Mouse (Mus musculus) layer of hippocampus, adult 9-11 months (tissue): ENCODE results near the gene Tamm41.

Experiments used
- DNase-seq: peaks from one replicate; pipeline ENCODE4 v3.0.0; 2022

Tamm41 gene

GRCm38 (mm10) chr6:115022876-115023275 lies 14.8 kb downstream of the Tamm41 start:
- no peak for DNase-seq

DNA sequence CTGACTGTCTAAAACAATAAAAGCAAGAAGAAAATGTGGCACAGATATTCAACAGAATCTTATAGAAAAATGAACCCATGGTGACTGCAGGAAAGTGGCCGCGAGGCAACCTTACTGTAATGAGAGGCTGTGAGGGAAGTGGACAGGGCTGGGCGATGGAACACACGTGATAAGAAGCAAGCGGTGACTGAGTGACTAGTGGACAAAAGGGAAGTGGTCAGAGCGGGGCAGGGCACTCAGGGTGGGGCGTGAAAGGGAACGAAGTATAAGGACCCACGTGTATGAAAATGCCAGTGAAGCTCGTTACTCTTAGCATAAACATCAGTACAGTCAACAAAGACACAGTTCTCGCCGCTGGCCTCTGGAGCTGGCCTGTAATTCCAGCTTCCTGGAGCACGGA lies 22.2 kb downstream of the Tamm41 start:
- no peak for DNase-seq

DNA sequence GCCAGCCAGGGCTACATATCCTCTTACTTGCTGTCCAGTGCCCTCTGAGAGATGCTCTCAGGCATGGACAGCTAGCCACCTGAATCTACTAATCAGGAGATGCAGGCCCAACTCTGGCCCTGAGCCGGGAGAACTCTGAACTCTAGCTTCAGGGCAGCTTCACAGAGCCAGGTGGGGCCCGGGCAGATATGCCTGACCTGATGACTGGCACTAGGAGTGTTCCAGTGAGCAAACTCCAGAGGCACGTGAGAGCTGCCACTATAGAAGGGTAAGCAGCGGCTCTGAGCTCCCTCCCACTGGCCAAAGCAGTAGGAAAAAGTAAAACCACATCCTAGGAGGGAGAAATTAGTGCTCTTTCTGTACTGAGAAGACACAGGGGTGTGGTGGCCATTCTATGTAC lies 24.1 kb downstream of the Tamm41 start:
- DNase-seq, result no peak

GRCm38 (mm10) chr6:115011792-115012191 lies 25.9 kb downstream of the Tamm41 start:
- no peak for DNase-seq

GRCm38 (mm10) chr6:115010815-115011214 lies 26.9 kb downstream of the Tamm41 start:
- DNase-seq, result no peak

DNA sequence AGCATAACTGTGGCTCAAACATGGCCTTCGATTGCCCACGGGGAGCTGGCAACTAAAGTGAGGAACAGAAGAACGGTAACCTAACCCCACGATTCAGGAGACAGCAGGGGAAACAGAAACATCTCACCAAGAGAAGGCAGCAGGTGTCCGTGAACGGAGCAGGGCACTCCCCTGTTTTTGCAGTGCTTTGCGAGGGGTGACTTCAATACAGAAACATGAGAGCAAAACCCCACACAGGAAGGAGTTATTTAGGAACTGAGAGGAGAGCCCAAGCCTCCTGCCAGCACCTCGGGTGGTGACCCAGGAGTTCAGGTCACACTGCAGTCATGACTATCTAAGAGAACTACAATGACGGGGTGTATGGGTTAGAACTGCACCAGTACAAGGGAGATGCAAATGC lies 27.4 kb downstream of the Tamm41 start:
- DNase-seq, result no peak

DNA sequence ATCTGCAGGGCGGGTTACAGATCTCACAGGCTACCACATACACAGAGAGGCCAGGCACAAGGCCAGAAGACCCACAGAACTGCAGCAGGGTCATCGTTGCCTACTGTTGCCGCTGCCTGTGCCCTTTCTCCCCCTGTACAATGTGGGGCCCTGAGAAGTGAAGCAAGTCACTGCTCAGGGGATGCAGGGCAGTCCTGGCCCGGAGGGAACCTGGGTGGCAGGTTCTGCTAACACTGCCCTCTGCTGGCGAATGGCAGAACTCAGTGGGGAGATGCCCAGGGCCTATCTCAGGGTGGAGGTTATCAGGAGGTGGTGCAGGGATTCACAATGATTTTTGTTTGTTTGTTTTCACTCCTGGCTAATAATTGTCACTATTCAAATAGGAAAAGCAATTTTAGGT lies 29.9 kb downstream of the Tamm41 start:
- DNase-seq, result peak; percentile 48

- DNase-seq, result no peak
These were observed 30.7 kb downstream of the Tamm41 start for GRCm38 (mm10) chr6:115006948-115007347.

GRCm38 (mm10) chr6:115006065-115006464 lies 31.6 kb downstream of the Tamm41 start:
- DNase-seq, result no peak

DNA sequence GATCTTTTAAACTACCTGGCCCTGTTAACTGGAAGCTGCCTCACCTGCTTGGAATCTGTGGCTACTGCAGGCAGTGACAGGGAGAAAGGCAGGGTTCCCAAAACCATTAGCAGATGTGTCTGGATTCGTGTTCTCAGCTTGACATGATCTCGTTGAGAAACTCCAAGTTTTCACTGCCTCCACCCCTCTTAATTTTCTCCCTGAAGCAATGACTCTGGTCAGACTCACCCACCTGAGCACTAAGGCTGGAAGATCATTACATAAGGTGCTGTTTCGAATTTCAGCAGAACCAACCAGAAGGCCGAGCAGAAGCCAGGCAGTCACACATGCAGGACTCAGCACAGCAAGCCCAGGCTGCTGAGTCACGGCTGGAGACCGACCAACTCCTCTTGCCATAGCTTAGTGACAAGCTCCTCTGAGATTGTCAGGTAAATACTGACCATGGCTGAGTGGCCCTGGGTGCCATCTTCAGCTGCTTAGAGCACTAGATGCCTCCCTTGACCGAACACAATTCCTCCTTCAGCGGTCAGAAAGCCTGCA lies 32.3 kb downstream of the Tamm41 start:
- DNase-seq, result peak; percentile 87

DNA sequence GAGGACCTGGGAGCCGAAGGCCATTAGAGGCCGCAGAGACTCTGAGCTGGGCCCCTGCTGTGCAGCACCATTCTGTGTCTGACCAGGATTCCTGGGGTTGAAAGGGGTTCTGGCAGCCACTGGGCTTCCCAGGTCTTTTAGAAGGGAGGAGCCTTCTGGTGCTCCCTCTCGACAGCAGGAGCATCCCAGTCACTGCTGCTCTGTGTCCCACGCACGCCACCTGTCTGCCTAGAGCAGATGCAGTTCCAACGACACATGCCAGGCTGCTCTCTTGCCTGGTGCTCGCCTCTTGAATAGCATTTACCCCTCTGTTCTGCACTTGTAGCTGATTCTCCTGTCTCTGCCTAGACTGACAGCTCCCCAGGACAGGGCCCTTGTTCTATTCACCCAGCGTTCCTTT lies 33.0 kb downstream of the Tamm41 start:
- peak; percentile 92 for DNase-seq

GRCm38 (mm10) chr6:114998374-114999031 lies 39.2 kb downstream of the Tamm41 start:
- DNase-seq, result no peak

DNA sequence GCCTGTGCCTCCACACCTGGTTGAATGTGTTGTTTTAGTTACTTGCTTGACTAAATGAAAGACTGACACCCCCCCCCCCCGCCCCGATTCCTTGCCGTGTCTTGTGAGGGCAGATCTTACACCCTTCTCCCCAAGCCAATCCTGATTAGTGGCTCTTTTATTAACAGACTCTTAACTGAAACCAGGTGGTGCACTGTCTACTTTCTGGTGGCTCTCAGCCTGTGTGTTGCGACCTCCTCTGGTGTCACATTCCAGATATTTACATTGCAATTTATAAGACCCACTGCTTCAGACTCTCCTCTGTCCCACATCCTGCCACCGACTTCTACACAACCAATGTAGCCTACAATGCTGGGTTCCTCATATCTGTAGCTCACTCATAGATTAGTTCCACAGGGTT lies 40.2 kb downstream of the Tamm41 start:
- no peak for DNase-seq

DNA sequence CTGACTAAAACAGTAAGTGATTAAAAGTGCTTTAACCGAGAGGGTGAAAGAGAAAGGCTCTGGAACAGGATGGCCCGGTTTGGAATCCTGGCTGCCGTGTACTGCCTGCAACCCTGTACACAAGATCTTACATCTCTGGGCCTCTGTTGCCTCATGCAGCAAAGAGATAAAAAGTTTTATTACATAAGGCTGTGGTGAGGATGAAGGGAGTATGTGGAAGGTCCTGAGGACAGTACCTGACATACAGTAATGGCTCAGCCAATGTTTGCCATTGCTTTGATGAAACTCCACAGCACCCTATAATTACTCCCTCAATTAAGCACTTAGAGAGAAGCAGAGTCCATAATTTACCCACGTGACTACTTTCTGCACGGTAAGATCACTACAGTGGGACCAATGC lies 40.8 kb downstream of the Tamm41 start:
- DNase-seq, result no peak

DNA sequence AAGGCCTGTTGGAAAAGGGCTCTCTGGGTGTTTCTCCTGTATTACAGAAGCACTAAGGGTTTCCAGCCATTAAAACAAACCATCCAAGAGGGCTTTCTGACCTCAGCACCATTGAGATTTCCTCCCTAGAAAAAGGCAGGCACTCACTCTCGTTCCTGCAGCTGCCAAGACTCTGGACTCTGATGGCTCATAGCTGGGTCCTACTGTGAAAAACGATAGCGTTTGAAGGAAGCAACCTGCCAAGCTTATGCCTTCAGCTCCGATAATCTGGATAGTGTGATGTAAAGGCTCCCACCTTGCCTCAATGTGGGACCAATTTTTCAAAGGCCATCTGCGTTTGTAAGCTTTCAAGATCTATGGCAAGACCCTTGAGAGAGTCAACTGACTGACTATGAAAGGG lies 43.6 kb downstream of the Tamm41 start:
- no peak for DNase-seq

GRCm38 (mm10) chr6:114993659-114994058 lies 44.0 kb downstream of the Tamm41 start:
- DNase-seq, result peak; percentile 64

- DNase-seq, result no peak
These were observed 45.8 kb downstream of the Tamm41 start for GRCm38 (mm10) chr6:114991909-114992308.

DNA sequence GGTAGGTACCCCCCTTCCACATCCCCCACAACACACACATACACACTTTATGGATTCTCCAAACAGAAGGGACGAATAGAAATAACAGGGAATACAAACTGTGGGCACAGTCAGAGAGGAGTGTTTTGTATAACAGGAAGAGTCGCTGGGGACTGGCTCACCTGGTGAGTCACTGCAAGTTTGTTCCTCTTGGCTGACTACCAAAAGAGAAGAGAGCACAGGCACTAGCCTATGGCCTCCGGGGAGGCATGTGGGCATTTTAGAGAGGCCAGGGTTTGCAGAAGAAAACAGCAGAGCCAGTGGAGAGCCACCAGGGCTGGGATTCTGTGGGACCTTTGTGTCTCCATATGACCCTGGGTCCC lies 49.1 kb downstream of the Tamm41 start:
- no peak for DNase-seq

GRCm38 (mm10) chr6:114987966-114988618 lies 49.6 kb downstream of the Tamm41 start:
- no peak for DNase-seq

GRCm38 (mm10) chr6:114982671-114983070 lies 55.0 kb downstream of the Tamm41 start:
- DNase-seq, result no peak

DNA sequence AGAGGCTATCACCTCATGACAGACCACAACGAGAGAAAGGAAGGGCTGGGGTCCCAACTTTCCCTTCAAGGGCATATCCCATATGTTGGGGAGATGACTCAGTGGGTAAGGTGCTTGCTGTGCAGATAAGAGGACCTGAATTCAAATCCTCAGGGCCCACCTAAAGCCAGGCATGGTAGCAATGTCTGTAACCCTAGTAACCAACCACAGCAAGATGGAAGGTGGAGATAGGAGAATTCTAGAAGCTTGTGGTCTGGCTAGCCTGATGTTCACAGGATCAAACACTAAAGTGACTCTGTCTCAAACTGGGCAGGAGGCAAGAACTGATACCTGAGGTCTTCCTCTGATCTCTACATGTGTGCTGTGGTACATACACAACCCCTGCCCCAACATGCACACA lies 58.0 kb downstream of the Tamm41 start:
- DNase-seq, result no peak

DNA sequence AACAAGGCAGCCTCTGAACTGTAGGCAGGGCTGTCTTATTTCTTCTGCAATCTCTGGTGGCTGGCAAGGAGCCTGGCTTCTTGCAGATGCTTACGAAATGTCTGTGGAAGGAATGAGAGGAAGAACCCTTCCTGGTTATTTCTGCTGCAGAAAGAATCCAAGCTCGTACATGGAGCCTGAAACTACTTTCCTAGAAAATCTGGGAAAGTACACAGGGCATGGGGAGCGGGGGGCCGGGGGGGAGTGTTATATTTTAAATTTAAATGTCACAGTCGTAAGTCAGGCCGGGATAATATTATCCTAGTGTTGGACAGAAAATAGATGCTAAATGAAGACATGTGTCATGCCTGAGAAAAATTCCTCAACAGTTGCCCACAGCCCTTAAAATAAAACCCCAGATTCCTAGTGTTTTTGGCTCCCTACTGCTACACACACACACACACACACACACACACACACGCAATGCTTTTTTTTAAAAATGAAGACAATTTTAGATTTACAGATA lies 60.7 kb downstream of the Tamm41 start:
- peak; percentile 85 for DNase-seq

DNA sequence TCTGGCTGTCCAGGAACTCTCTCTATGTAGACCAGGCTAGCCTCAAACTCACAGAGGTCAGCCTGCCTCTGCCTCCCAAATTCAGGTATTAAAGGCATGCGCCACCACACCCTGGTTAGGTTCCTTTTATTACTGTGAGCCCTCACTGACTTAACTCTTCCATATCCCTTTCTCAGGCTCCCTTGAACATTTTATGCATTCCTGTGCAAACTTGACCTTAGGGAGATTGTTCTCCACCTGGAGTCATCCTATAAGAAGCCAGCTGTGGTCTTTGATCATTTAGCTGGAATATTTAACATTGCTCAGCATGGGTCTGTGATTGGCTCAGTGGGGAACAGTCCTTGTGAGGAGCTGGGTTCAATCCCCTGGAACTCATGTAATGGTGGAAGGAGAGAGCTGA lies 63.3 kb downstream of the Tamm41 start:
- DNase-seq, result no peak

DNA sequence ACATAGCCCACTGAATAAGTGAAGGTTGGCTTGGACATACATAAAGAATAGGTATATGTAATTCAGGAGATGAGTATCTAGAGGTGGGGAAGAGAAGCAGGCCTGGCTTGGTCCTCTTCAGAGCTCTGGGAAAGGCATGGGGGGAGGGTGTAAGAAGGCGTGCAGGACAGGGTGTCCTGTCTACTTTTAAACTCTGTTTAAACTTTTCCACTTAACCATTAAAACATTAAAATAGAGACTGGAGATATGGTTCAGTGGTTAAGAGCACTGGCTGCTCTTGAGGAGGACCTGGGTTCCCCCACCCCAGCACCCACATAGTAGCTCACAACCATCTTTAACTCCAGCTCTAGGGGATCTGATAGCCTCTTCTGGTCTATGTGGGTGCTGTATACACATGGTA lies 64.7 kb downstream of the Tamm41 start:
- DNase-seq, result no peak

- DNase-seq, result no peak
These were observed 66.8 kb downstream of the Tamm41 start for GRCm38 (mm10) chr6:114970895-114971294.
